ENCODE assay signal across 31 mouse cellular contexts in genomic region chr6:66864463-66864862, GRCm38 (mm10). TPM values are rescaled to one million over a fixed set of nuclear protein-coding genes. Genes with fewer than 3 reads are reported as not detected.
DNase-seq lines count a peak whose midpoint lies in the region; ATAC-seq and TF ChIP-seq lines count a peak whose summit lies in the region.
"Had no signal": no experiment of that assay in that cellular context is flagged by ENCODE, and none has a peak within 500 bp of the region (broad histone marks: within the 10 kb centered on the region; RNA-seq: fewer than 3 reads in every experiment).

No protein-coding gene starts in this region.

- no peak for TF ChIP-seq EP300 in CH12.LX (IDR thresholded peaks at IDR 0.05; ENCODE audit: low read length)

- H3K4me2 ChIP-seq in CH12.LX (ENCODE audit: insufficient read depth, low read depth, poor library complexity, severe bottlenecking) = peak overlapping the region; percentile 29; the same call in 1 of the 2 replicates
- H3K4me2 ChIP-seq: embryonic facial prominence, embryonic 13.5 days; forebrain, embryonic 12.5 days; hindbrain, embryonic 12.5 days had no signal

- DNase-seq in CD4-positive, CD25-positive, alpha-beta regulatory T cell, adult 2 months (ENCODE audit: low read depth, low spot score) = peak; percentile 8
- DNase-seq in 3134 (ENCODE audit: extremely low read depth, insufficient read length, low spot score) = peak; percentile 30
- peak; percentile 9 for DNase-seq in CH12.LX (ENCODE audit: extremely low read depth)
- DNase-seq in adipocyte (ENCODE audit: low spot score) = peak; percentile 48
- no peak for DNase-seq in kidney, adult 11 months
- no peak for DNase-seq in layer of hippocampus, adult 18-20 months (ENCODE audit: low spot score in 2 of 2)
- DNase-seq in layer of hippocampus, postnatal 25 days (ENCODE audit: extremely low spot score in 1 of 2, low spot score in 1 of 2) = no peak
- DNase-seq: adrenal gland, postnatal 10 days; B cell, adult 2 months; cerebellum, adult 11 months; cerebellum, adult 8-10 months; cerebellum, postnatal 36 days; gastrocnemius, postnatal 14 days; heart, postnatal 10 days; heart, postnatal 4 days; kidney, adult 18-20 months had no signal

- H3K79me2 ChIP-seq in CH12.LX (replicated peaks; ENCODE audit: control insufficient read depth, extremely low read depth, insufficient read depth, poor library complexity, severe bottlenecking) = no peaks in the 10 kb centered on the region

- H3K4me3 ChIP-seq in CH12.LX (replicated peaks in 1 of 3; ENCODE audit: low read depth in 2 of 3, low read length in 2 of 3, poor library complexity in 1 of 3) = no peak overlapping the region
- H3K4me3 ChIP-seq: embryonic facial prominence, embryonic 13.5 days; forebrain, embryonic 12.5 days; heart, embryonic 10.5 days; hindbrain, embryonic 12.5 days had no signal

- no peak for TF ChIP-seq CTCF in CH12.LX (conservative IDR thresholded peaks at IDR 0.05 in 1 of 2, IDR thresholded peaks at IDR 0.05 in 1 of 2; ENCODE audit: low read depth in 2 of 2, low read length in 2 of 2)

- H3K4me1 ChIP-seq in CH12.LX (ENCODE audit: control insufficient read depth in 1 of 2, insufficient read depth in 2 of 2) = peaks cover 2 to 4% of the 10 kb centered on the region in 2 experiments; a peak in 2 of 4 replicates
- H3K4me1 ChIP-seq: embryonic facial prominence, embryonic 13.5 days; forebrain, embryonic 12.5 days; heart, embryonic 10.5 days; hindbrain, embryonic 12.5 days had no signal

- no peaks in the 10 kb centered on the region for H3K9me3 ChIP-seq in CH12.LX (replicated peaks; ENCODE audit: low read length)
- H3K9me3 ChIP-seq: embryonic facial prominence, embryonic 13.5 days; forebrain, embryonic 12.5 days; heart, embryonic 10.5 days; hindbrain, embryonic 12.5 days had no signal

- no peaks in the 10 kb centered on the region for H3K36me3 ChIP-seq in CH12.LX (replicated peaks in 1 of 2; ENCODE audit: control insufficient read depth in 1 of 2, insufficient read depth in 1 of 2, low read length in 1 of 2)
- H3K36me3 ChIP-seq: embryonic facial prominence, embryonic 13.5 days; forebrain, embryonic 12.5 days; heart, embryonic 10.5 days; hindbrain, embryonic 12.5 days had no signal

- in situ Hi-C loops in CH12.LX (cut with MboI; ENCODE audit: low pct_ligation_motif_present, low pct_unique_long_range_greater_than_20kb, low sequenced_read_pairs) = no loop called here

- no peak for TF ChIP-seq POLR2A in CH12.LX (IDR thresholded peaks at IDR 0.05; ENCODE audit: low read depth, low read length)

- no peak for ATAC-seq in CD4-positive, CD25-positive, alpha-beta regulatory T cell, adult 4 months
- ATAC-seq: forebrain, embryonic 16.5 days; hindbrain, embryonic 16.5 days; Patski had no signal

- no peaks in the 10 kb centered on the region for H3K27me3 ChIP-seq in CH12.LX (replicated peaks)
- H3K27me3 ChIP-seq: embryonic facial prominence, embryonic 13.5 days; forebrain, embryonic 12.5 days; hindbrain, embryonic 12.5 days; Patski had no signal

- H3K27ac ChIP-seq in CH12.LX (ENCODE audit: insufficient read depth, low read depth) = no peak overlapping the region
- H3K27ac ChIP-seq: embryonic facial prominence, embryonic 13.5 days; forebrain, embryonic 12.5 days; heart, embryonic 10.5 days; hindbrain, embryonic 12.5 days had no signal

- TF ChIP-seq RAD21 in CH12.LX (IDR thresholded peaks at IDR 0.05; ENCODE audit: low read depth, low read length) = no peak

- H3K9ac ChIP-seq in CH12.LX (ENCODE audit: insufficient read depth, low read depth) = no peak overlapping the region
- H3K9ac ChIP-seq: embryonic facial prominence, embryonic 13.5 days; forebrain, embryonic 12.5 days; hindbrain, embryonic 12.5 days had no signal

- dilution Hi-C loops in CH12.LX (cut with MboI; ENCODE audit: extremely low pct_ligation_motif_present, extremely low pct_unique_long_range_greater_than_20kb, low sequenced_read_pairs) = no loop called here

TF ChIP-seq in CH12.LX, 34 proteins besides CTCF, POLR2A, EP300 and RAD21:
- TF ChIP-seq NELFE (IDR thresholded peaks at IDR 0.05; ENCODE audit: low read depth, low read length) = no peak
- no peak for TF ChIP-seq MAZ (IDR thresholded peaks at IDR 0.05; ENCODE audit: low read depth, low read length)
- TF ChIP-seq PAX5 (IDR thresholded peaks at IDR 0.05; ENCODE audit: low read length) = no peak
- no peak for TF ChIP-seq TCF12 (IDR thresholded peaks at IDR 0.05; ENCODE audit: low read depth, low read length)
- no peak for TF ChIP-seq JUN (IDR thresholded peaks at IDR 0.05; ENCODE audit: insufficient read depth, low read depth, low read length)
- TF ChIP-seq NRF1 (IDR thresholded peaks at IDR 0.05; ENCODE audit: low read depth, low read length) = no peak
- TF ChIP-seq GABPA (IDR thresholded peaks at IDR 0.05; ENCODE audit: insufficient replicate concordance, low read depth, low read length) = no peak
- no peak for TF ChIP-seq MYC (IDR thresholded peaks at IDR 0.05; ENCODE audit: low read depth, low read length)
- no peak for TF ChIP-seq CHD2 (IDR thresholded peaks at IDR 0.05; ENCODE audit: low read length)
- no peak for TF ChIP-seq POLR2AphosphoS2 (IDR thresholded peaks at IDR 0.05; ENCODE audit: low read depth, low read length)
- TF ChIP-seq KAT2A (IDR thresholded peaks at IDR 0.05; ENCODE audit: insufficient replicate concordance, low read length) = no peak
- TF ChIP-seq MXI1 (IDR thresholded peaks at IDR 0.05; ENCODE audit: low read depth, low read length) = no peak
- TF ChIP-seq ELF1 (IDR thresholded peaks at IDR 0.05; ENCODE audit: low read depth, low read length) = no peak
- no peak for TF ChIP-seq ETS1 (conservative IDR thresholded peaks at IDR 0.05; ENCODE audit: low read depth, low read length)

RNA-seq across cellular contexts. Expression of gene Gng12, which starts 31.7 kb away (rescaled TPM):
- 10 to 100 TPM; 15.8 to 21.0 TPM for polyA plus RNA-seq in CD4-positive, CD25-positive, alpha-beta regulatory T cell, adult 4 months (2017; shearing (Covaris generic))
- total RNA-seq in CH12.LX (2012; rRNA removed) = 3.4 and 3.9 TPM in 2 replicates
- total RNA-seq in CH12.LX (2014; rRNA removed) = 11.0 and 12.2 TPM in 2 replicates
- polyA plus RNA-seq in CH12.LX (2012; ENCODE audit: insufficient read length, low read depth) = 20.8 and 23.1 TPM in 2 replicates
- total RNA-seq in layer of hippocampus, adult 18-20 months (2021) = 10 to 100 TPM; 67.2 to 69.9 TPM
- total RNA-seq in layer of hippocampus, postnatal 25 days (2021) = 10 to 100 TPM; 64.7 to 82.2 TPM

RNA-seq across cellular contexts. Expression of gene Vmn1r39, which starts 54.1 kb away (rescaled TPM):
- polyA plus RNA-seq in CD4-positive, CD25-positive, alpha-beta regulatory T cell, adult 4 months (2017; shearing (Covaris generic)) = not detected
- total RNA-seq in CH12.LX (2012; rRNA removed) (not detected in 2 replicates), CH12.LX (2014; rRNA removed) (not detected in 2 replicates)
- polyA plus RNA-seq in CH12.LX (2012; ENCODE audit: insufficient read length, low read depth) = not detected in 2 replicates
- total RNA-seq in layer of hippocampus, adult 18-20 months (2021) = not detected
- total RNA-seq in layer of hippocampus, postnatal 25 days (2021) = not detected
- total RNA-seq: adrenal gland, postnatal 10 days; adrenal gland, postnatal 4 days; ES-E14; gastrocnemius, postnatal 14 days; granulocyte monocyte progenitor cell, adult 5-6 weeks; heart, postnatal 10 days; heart, postnatal 4 days had no signal
- polyA plus RNA-seq: brain, embryonic 14.5 days; embryonic facial prominence, embryonic 13.5 days; forebrain, embryonic 12.5 days; forebrain, embryonic 16.5 days; frontal cortex, adult 2 months; heart, embryonic 10.5 days; heart, embryonic 14.5 days; hindbrain, embryonic 12.5 days; hindbrain, embryonic 16.5 days; intestine, embryonic 14.5 days had no signal

Comparison
In these comparisons a context has a peak if more than half of its experiments do, and no peak if none do; other contexts are left out.
1. DNase-seq: peak in CD4-positive, CD25-positive, alpha-beta regulatory T cell, adult 2 months (single experiment), 3134 (single experiment), CH12.LX (single experiment) and adipocyte (single experiment); none in kidney, adult 11 months (single experiment), layer of hippocampus, adult 18-20 months (0 of 2) and layer of hippocampus, postnatal 25 days (0 of 2).
2. RNA of gene Gng12, which starts 31.7 kb away (total RNA-seq): 64.7 to 82.2 TPM in layer of hippocampus, postnatal 25 days and 67.2 to 69.9 TPM in layer of hippocampus, adult 18-20 months; 3.4 to 12.2 TPM in CH12.LX; every median in the first group is over 4 times any median in the second.